Comparison of ENCODE assay signal across 16 mouse cellular contexts in the genomic region with DNA sequence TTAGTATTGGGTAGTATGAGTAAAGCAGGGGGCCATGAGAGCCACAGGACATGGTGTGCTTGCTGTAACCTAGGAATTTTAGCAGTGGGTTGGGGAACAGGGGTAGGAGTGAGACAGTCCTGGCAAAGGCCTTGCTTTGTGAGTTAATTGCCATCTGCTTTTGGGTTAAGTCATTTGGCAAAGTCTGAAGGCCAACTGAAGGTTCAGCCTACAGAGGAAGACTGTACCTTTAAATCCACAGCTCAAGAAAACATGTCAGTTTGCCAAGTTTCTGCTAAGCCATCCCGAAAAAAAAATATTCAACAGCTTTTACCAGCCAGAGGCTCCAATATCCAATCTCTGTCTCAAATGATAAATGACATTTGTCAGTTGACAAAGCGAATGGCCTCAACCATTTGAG.
DNase-seq lines count a peak whose midpoint lies in the region; ATAC-seq lines count a peak whose summit lies in the region.
"Had no signal": no experiment of that assay in that cellular context is flagged by ENCODE, and none has a peak within 500 bp of the region (broad histone marks: within the 10 kb centered on the region; RNA-seq: fewer than 3 reads in every experiment).

No protein-coding gene starts in this region.

- ATAC-seq in hindbrain, embryonic 15.5 days (ENCODE audit: low FRiP score, low read depth) = peak; percentile 38; the same call in 1 of the 2 replicates
- ATAC-seq in hindbrain, embryonic 14.5 days (ENCODE audit: low FRiP score) = no peak
- ATAC-seq: intestine, postnatal 0 days had no signal

- no peak overlapping the region for H3K27ac ChIP-seq in hindbrain, embryonic 15.5 days (replicated peaks)
- no peak overlapping the region for H3K27ac ChIP-seq in hindbrain, embryonic 14.5 days
- H3K27ac ChIP-seq: heart, adult 2 months; heart, embryonic 15.5 days; liver, embryonic 13.5 days had no signal

- H3K27me3 ChIP-seq in hindbrain, embryonic 15.5 days = no peaks in the 10 kb centered on the region
- H3K27me3 ChIP-seq in hindbrain, embryonic 14.5 days (ENCODE audit: control insufficient read depth, insufficient read depth, low read length) = 0 out of 2 replicates have a peak, but pooled peaks cover 11% of the 10 kb centered on the region
- H3K27me3 ChIP-seq: heart, embryonic 15.5 days; liver, embryonic 13.5 days had no signal

- no peak overlapping the region for H3K4me3 ChIP-seq in hindbrain, embryonic 15.5 days
- no peak overlapping the region for H3K4me3 ChIP-seq in hindbrain, embryonic 14.5 days (replicated peaks; ENCODE audit: low read length)
- H3K4me3 ChIP-seq: heart, adult 2 months; heart, embryonic 15.5 days; liver, embryonic 13.5 days had no signal

- H3K4me1 ChIP-seq in hindbrain, embryonic 15.5 days (replicated peaks) = peaks cover 16% of the 10 kb centered on the region; the same call in 1 of the 2 replicates
- no peaks in the 10 kb centered on the region for H3K4me1 ChIP-seq in hindbrain, embryonic 14.5 days (replicated peaks; ENCODE audit: control insufficient read depth, insufficient read depth, low read length)
- H3K4me1 ChIP-seq: heart, embryonic 15.5 days; liver, embryonic 13.5 days had no signal

- H3K9me3 ChIP-seq in hindbrain, embryonic 15.5 days = no peaks in the 10 kb centered on the region
- H3K9me3 ChIP-seq in hindbrain, embryonic 14.5 days (ENCODE audit: control insufficient read depth, low read length) = no peaks in the 10 kb centered on the region
- H3K9me3 ChIP-seq: heart, embryonic 15.5 days; liver, embryonic 13.5 days had no signal

- no peak overlapping the region for H3K4me2 ChIP-seq in hindbrain, embryonic 15.5 days
- H3K4me2 ChIP-seq in hindbrain, embryonic 14.5 days (replicated peaks) = no peak overlapping the region
- H3K4me2 ChIP-seq: heart, embryonic 15.5 days; liver, embryonic 13.5 days had no signal

- no peak overlapping the region for H3K9ac ChIP-seq in hindbrain, embryonic 15.5 days
- H3K9ac ChIP-seq in hindbrain, embryonic 14.5 days = no peak overlapping the region
- H3K9ac ChIP-seq: heart, embryonic 15.5 days; liver, embryonic 13.5 days had no signal

- WGBS in hindbrain, embryonic 15.5 days = 52% methylated on average over 2 of the region's 2 CpGs
- WGBS in hindbrain, embryonic 14.5 days = 61% methylated on average over 2 of the region's 2 CpGs

- H3K36me3 ChIP-seq in hindbrain, embryonic 15.5 days = no peaks in the 10 kb centered on the region
- no peaks in the 10 kb centered on the region for H3K36me3 ChIP-seq in hindbrain, embryonic 14.5 days (replicated peaks; ENCODE audit: control insufficient read depth, insufficient read depth)
- H3K36me3 ChIP-seq: heart, embryonic 15.5 days; liver, embryonic 13.5 days had no signal

- DNase-seq in hindbrain, embryonic 14.5 days (ENCODE audit: low spot score) = no peak
- DNase-seq in layer of hippocampus, adult 11-12 months (ENCODE audit: low spot score) = peak; percentile 16
- no peak for DNase-seq in layer of hippocampus, adult 8-10 months (ENCODE audit: low spot score in 2 of 2)
- DNase-seq in cerebellum, adult 11-12 months = peak; percentile 30
- DNase-seq in cerebellum, adult 9-10 months = peak; percentile 63
- no peak for DNase-seq in left cerebral cortex, adult 9 months (ENCODE audit: low spot score in 2 of 2)
- DNase-seq: embryo, embryonic 11 days; gastrocnemius, postnatal 10 days; heart, adult 2 months; liver, embryonic 13.5 days; midbrain, embryonic 14.5 days; right cerebral cortex, postnatal 4 days; thymus, postnatal 25 days had no signal

Comparison
In these comparisons a context has a peak if more than half of its experiments do, and no peak if none do; other contexts are left out.
1. DNase-seq: peak in layer of hippocampus, adult 11-12 months (single experiment), cerebellum, adult 11-12 months (single experiment) and cerebellum, adult 9-10 months (single experiment); none in hindbrain, embryonic 14.5 days (single experiment), layer of hippocampus, adult 8-10 months (0 of 2) and left cerebral cortex, adult 9 months (0 of 2).